Mouse (Mus musculus): ENCODE measurements at regions not wholly inside any gene's neighbourhood (a gene's known extent, or its start where the extent isn't known, plus 50 kb on each side); places are given as distances from the start of the nearest gene placed in this dataset.

GRCm38 (mm10) chr13:71350787-71351186 is 509.2 kb upstream of the Adamts16 start:
- no peak for DNase-seq (ENCODE audit: low spot score)

DNA sequence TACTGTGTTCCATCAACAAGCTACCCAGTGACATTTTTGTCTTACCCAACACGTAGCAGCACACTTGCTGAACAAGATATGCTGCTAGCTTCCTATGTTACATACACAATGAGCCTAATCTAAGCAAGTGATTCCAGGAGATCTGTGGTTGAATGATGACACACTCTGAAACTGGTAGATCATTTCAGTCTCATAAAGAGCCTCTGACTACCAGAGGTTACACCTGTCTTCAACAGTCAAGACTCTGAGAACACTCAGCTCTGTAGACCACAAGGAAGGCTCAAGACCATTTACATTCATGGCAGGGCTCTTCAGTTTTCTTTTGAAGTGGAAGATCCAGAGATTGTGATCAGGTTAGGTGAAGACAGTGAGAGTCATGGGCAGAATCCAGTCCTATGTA is 501.3 kb upstream of the Adamts16 start:
- DNase-seq (ENCODE audit: low spot score) = no peak

GRCm38 (mm10) chr13:71338700-71339099 is 497.1 kb upstream of the Adamts16 start:
- DNase-seq (ENCODE audit: low spot score) = no peak

- DNase-seq (ENCODE audit: low spot score) = no peak
These were observed 493.3 kb upstream of the Adamts16 start for GRCm38 (mm10) chr13:71334925-71335324.

GRCm38 (mm10) chr13:71333146-71333545 is 491.5 kb upstream of the Adamts16 start:
- no peak for DNase-seq (ENCODE audit: low spot score)

DNA sequence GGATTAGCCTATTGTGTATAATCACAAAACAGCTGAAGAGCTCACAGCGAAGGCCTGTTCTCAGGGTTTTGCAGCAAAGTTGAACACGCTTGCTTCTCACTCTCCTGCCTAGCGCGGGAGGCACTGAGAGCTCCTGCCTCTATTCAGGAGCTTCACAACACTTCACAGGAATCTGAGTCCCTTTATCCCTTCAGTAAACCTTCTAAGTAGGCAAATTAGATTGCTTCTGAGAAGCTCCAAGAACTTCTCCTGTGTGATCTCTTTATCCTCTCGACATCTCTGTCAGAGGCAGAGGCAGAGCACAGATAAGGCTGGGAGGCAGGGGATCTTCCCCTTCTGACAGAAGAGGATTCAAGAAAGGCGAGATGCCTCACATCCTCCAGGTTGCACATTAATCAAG is 488.7 kb upstream of the Adamts16 start:
- DNase-seq (ENCODE audit: low spot score) = no peak

GRCm38 (mm10) chr13:71327802-71328753 is 486.5 kb upstream of the Adamts16 start:
- DNase-seq (ENCODE audit: low spot score) = no peak

GRCm38 (mm10) chr13:71320489-71320888 is 478.9 kb upstream of the Adamts16 start:
- DNase-seq (ENCODE audit: low spot score) = no peak

DNA sequence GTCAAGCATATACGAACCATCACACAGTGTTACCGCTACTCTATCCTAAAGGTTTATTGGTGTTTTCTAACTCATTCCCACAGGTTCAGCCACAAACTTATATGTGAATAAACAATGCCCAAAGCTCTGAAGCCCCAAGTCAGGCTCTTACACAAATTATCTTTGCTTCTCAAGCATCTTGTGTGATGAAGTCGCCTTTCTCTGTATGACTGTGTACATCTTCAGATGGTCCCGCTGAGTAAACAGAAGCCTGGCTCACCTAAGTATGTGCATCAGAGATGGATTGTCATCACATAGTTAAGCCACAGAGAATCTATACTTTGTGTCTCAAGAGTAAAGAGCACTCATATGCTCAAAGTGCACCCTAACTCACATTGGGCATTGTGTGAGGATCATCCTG is 462.3 kb upstream of the Adamts16 start:
- DNase-seq (ENCODE audit: low spot score) = no peak

- DNase-seq (ENCODE audit: low spot score) = no peak
These were observed 434.4 kb upstream of the Adamts16 start for GRCm38 (mm10) chr13:71275991-71276390.

DNA sequence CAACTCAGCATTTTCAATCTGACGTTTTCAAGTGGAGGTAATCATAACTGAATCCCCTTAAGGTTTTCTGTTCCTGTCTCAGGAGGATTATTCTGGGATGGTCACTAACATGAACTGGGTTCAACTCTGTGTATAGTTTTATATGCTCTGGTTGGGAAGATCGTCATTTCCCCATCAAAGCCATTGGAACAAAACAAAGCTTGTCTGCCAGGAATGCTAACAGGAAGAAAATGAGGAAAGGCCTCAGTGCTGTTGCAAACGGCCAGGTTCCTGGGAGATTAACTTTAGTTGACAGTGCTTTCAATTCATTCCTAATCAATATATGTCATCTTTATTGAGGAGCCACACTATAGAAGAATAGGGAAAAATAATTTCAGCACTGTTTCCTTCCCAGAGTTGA is 432.5 kb upstream of the Adamts16 start:
- no peak for DNase-seq (ENCODE audit: low spot score)

- DNase-seq (ENCODE audit: low spot score) = no peak
These were observed 431.9 kb upstream of the Adamts16 start for GRCm38 (mm10) chr13:71273485-71273884.

GRCm38 (mm10) chr13:71273067-71273466 is 431.5 kb upstream of the Adamts16 start:
- no peak for DNase-seq (ENCODE audit: low spot score)

- DNase-seq (ENCODE audit: low spot score) = no peak
These were observed 430.8 kb upstream of the Adamts16 start for GRCm38 (mm10) chr13:71272431-71272830.

DNA sequence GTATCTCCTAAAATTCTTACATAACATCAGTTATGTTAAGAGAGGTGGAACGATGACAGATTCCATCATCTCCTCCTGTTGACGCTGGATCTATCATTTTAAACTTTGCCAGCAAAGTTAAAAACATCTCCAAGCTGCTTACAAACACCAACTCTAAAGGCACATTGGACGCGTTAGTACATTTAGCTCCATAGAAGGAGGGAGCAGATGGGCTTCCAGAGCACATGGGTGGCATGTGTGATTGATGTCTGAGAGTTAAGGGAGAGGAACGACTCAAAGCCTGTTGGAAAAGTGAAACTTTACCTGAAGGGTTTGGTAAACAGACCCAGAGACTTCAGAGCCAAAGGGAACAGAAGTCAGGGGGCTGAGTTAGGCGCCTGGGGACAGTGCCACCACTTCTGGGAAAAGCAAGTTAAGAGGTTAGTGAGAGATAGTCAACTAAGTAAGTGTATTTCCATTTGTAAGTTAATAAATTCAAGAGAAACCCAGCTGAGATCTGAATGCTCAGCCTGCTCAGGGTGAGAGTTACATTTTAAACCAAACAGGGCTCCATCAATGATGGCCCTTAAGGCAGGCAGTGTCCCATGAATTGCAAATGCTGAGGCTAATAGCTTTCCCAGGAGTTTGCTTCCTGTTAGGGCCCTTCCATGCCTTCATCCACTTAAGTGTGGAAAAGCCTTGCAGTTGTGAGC is 430.3 kb upstream of the Adamts16 start:
- DNase-seq (ENCODE audit: low spot score) = no peak

- no peak for DNase-seq (ENCODE audit: low spot score)
These were observed 428.8 kb upstream of the Adamts16 start for GRCm38 (mm10) chr13:71270370-71270769.

DNA sequence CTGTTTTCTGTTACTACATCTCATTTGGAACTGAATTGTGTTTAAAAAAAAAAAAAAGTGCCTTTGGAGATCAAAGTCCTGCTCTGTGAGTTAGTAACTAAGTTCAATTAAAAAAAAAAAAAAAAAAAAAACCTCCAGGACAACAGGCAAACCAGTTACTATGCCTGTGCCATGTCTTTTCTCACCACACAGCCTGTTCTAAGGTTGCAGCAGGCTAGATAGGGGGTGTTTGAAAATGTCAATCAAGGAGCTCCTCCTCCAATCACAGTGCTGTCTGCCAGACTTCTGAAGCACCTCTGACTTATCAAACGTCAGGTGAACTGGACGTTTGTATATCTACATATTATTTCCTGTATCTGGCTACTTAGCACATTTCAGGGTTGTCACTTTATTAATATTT is 427.9 kb upstream of the Adamts16 start:
- no peak for DNase-seq (ENCODE audit: low spot score)

DNA sequence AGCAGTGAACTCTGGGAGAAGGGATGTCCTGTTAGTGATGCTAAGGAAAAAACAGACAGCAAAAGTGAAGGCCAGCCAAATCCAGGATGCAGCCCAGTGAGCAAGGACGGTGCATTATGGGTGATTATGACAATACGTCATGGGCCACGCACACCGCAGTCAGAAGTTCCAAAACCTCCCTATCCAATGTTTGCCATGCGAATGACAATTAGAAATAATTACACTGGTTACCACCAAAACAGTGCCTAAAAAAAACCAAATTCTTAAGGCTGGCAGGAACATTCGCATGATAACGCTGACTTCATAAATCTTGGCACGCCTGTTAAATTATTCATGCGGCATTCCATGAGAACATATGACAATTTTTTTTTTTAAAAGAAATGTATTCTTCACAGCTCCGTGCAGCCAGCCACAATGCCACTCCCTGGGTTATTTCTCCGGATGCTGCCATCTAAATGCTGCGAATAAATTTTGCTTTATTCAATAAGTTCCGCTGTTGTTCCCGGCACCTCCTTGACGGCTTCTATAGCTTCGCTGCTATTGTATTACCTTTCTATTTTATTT is 421.8 kb upstream of the Adamts16 start:
- no peak for DNase-seq (ENCODE audit: low spot score)

- no peak for DNase-seq (ENCODE audit: low spot score)
These were observed 421.1 kb upstream of the Adamts16 start for GRCm38 (mm10) chr13:71262575-71263295.

- DNase-seq (ENCODE audit: low spot score) = no peak
These were observed 412.4 kb upstream of the Adamts16 start for GRCm38 (mm10) chr13:71254016-71254415.

DNA sequence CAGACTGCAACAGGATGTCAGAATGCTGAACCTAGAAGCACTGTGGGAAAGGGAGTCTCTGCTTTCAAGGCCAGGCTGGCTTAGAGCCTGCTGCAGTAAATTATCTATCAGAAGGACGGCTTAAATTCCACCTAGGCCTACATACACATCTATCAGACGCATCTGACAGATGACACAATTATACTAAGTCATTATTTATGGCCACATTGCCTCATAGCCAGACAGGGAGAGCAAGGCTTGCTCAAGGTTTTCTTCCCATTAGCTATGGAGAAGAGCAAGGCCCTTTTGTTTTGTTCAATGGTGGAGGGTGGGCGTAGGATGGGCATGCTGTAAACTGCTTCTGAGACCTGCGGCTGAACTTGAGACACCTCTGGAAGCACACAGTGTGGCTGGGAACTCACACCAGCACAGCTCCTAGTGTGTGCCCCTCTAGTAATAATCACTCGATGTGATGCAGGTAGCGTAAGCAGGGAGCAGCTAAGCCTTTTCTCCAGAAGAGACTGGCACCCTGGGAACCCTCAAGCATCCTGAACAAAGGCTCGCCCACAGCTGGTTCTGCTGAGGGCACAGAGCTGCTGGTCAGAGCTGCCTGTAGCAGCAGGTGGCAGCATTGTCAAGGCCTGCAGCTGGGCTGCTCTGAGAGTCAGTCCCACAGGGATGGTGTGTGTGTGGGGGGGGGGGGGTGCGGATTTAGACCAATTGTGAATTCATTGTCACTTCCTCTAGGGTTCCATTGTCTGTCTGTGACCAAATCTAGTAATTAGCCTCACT is 406.8 kb upstream of the Adamts16 start:
- no peak for DNase-seq (ENCODE audit: low spot score)

Data from urinary bladder, adult 2 months (tissue).